In the genomic region with DNA sequence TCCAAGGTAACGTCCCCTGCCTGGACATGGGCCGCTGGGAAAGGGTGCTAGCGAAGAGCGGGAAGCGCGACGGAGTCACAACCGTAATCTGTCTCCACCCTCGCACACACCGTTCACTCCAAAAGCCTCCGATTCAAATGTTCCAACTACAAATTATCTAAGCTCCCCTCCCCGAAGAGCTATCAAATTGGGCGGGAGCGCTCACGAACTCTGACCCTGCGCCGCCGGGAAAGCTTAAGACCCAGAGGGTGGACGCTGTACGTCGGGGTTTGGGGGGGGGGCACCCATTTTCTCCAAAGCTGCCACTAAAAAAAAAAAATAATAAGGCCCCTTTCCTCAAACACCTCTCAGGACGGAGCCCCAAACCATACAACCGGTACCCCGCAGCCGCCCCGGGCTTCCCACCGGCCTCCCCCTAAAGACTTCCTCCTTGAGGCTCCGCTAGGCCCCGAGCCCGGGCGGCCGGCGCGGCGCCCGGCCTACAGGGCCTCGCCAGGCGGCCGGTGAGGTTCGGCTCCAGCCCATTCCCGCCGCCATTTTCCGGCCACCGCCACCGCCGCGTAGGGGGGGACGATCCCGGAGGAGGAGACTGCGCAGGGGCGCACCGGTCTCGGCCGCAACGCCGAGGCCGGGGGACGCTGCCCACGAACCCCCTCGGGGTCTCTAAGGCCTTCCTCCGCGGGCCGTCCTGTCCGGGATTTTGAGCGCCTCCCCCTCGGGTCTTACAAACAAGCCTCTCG, we compare ENCODE assay signal across 8 mouse cellular contexts. TPM values are rescaled to one million over a fixed set of nuclear protein-coding genes. Genes with fewer than 3 reads are reported as not detected.
A peak's percentile ranks its signal among the peaks of the same experiment; 100 is the strongest.
DNase-seq lines count a peak whose midpoint lies in the region; ATAC-seq and TF ChIP-seq lines count a peak whose summit lies in the region.

No protein-coding gene starts in this region.

- peak overlapping the region; percentile 94 for H3K4me2 ChIP-seq in forebrain, embryonic 13.5 days
- H3K4me2 ChIP-seq in kidney, postnatal 0 days (ENCODE audit: low read length): peak overlapping the region; percentile 88

- no peaks in the 10 kb centered on the region for H3K9me3 ChIP-seq in forebrain, embryonic 13.5 days (replicated peaks)
- H3K9me3 ChIP-seq in kidney, postnatal 0 days (replicated peaks; ENCODE audit: low read length): no peaks in the 10 kb centered on the region

- no peak for TF ChIP-seq POLR2A in bone marrow, adult 2 months (IDR thresholded peaks at IDR 0.05; ENCODE audit: borderline replicate concordance, control insufficient read depth, low read depth, low read length)

- H3K36me3 ChIP-seq in forebrain, embryonic 13.5 days (ENCODE audit: poor library complexity, severe bottlenecking): peaks cover 21% of the 10 kb centered on the region
- H3K36me3 ChIP-seq in kidney, postnatal 0 days (ENCODE audit: insufficient read depth, low read length): no peaks in the 10 kb centered on the region

- H3K9ac ChIP-seq in forebrain, embryonic 13.5 days: peak overlapping the region; percentile 99
- peak overlapping the region; percentile 99 for H3K9ac ChIP-seq in kidney, postnatal 0 days (ENCODE audit: low read depth, low read length)

- under 1% methylated on average over 67 of the region's 67 CpGs for WGBS in bone marrow, adult 2 months
- under 1% methylated on average over 62 of the region's 67 CpGs for WGBS in forebrain, embryonic 13.5 days
- WGBS in kidney, postnatal 0 days: under 1% methylated on average over 58 of the region's 67 CpGs

- no peak for TF ChIP-seq CTCF in left cerebral cortex, adult 2 months (IDR thresholded peaks at IDR 0.05)
- no peak for TF ChIP-seq CTCF in bone marrow, adult 2 months (IDR thresholded peaks at IDR 0.05; ENCODE audit: control insufficient read depth, insufficient read depth, low read length)
- TF ChIP-seq CTCF in kidney, postnatal 0 days (IDR thresholded peaks at IDR 0.05; ENCODE audit: low read depth): no peak

- peak; percentile 61 for ATAC-seq in forebrain, embryonic 13.5 days
- ATAC-seq in kidney, postnatal 0 days (replicated peaks; ENCODE audit: low FRiP score, low read depth): peak; percentile 45
- peak; percentile 48 for ATAC-seq in megakaryocyte-erythroid progenitor cell, adult 5-6 weeks (replicated peaks; ENCODE audit: low FRiP score, low TSS enrichment, poor library complexity, severe bottlenecking)

- DNase-seq in left cerebral cortex, adult 2 months (ENCODE audit: extremely low spot score in 1 of 2, low spot score in 2 of 2): no peak
- no peak for DNase-seq in left cerebral cortex, adult 11 months (ENCODE audit: low spot score)
- peak; percentile 50 for DNase-seq in kidney, postnatal 0 days (ENCODE audit: low spot score)
- DNase-seq in telencephalon, adult 2 months (ENCODE audit: low read depth, low spot score): peak; percentile 8
- no peak for DNase-seq in urinary bladder, adult 18-20 months (ENCODE audit: low spot score in 2 of 2)

- peak overlapping the region; percentile 98 for H3K4me3 ChIP-seq in left cerebral cortex, adult 2 months
- peak overlapping the region; percentile 72 for H3K4me3 ChIP-seq in bone marrow, adult 2 months (replicated peaks; ENCODE audit: control insufficient read depth, low read depth, low read length)
- peak overlapping the region; percentile 98 for H3K4me3 ChIP-seq in forebrain, embryonic 13.5 days
- peak overlapping the region; percentile 100 for H3K4me3 ChIP-seq in kidney, postnatal 0 days (replicated peaks; ENCODE audit: low read depth, low read length)

- intact Hi-C loops in left cerebral cortex, adult 2 months (cut with DNase I): loop anchor here (1.0 kb wide), 1 partner anchor 143 kb away; a partner anchor contains a TSS

- peaks cover under 1% of the 10 kb centered on the region for H3K27me3 ChIP-seq in forebrain, embryonic 13.5 days
- H3K27me3 ChIP-seq in kidney, postnatal 0 days (ENCODE audit: insufficient read depth, low read length): no peaks in the 10 kb centered on the region

- peaks cover 2% of the 10 kb centered on the region; the same call in 1 of the 2 replicates for H3K4me1 ChIP-seq in bone marrow, adult 2 months (ENCODE audit: control insufficient read depth, insufficient read depth, low read length)
- peaks cover 19% of the 10 kb centered on the region for H3K4me1 ChIP-seq in forebrain, embryonic 13.5 days
- peaks cover 13% of the 10 kb centered on the region; the same call in 1 of the 2 replicates for H3K4me1 ChIP-seq in kidney, postnatal 0 days (replicated peaks; ENCODE audit: insufficient read depth, low read length)

- peak overlapping the region; percentile 86 for H3K27ac ChIP-seq in left cerebral cortex, adult 2 months
- peak overlapping the region; percentile 93 for H3K27ac ChIP-seq in bone marrow, adult 2 months (ENCODE audit: control insufficient read depth, insufficient read depth, low read depth, low read length, poor library complexity)
- peak overlapping the region; percentile 80 for H3K27ac ChIP-seq in forebrain, embryonic 13.5 days
- peak overlapping the region; percentile 95 for H3K27ac ChIP-seq in kidney, postnatal 0 days

RNA-seq across cellular contexts. Expression of a gene that starts 0.6 kb away (rescaled TPM):
- total RNA-seq in left cerebral cortex, adult 2 months (2021): 100 to 1,000 TPM; 133 to 139 TPM
- 99.5 and 141 TPM in 2 replicates for polyA plus RNA-seq in bone marrow, adult 2 months (2011; ENCODE audit: insufficient read depth, insufficient read length, low replicate concordance, missing spikeins)
- polyA plus RNA-seq in forebrain, embryonic 13.5 days (2015; fragmentation: Nextera tagmentation; extraction: Ambion mirVana): 250 and 261 TPM in 2 replicates
- polyA plus RNA-seq in kidney, postnatal 0 days (2015; fragmentation: Nextera tagmentation; extraction: Ambion mirVana): 183 and 203 TPM in 2 replicates
- total RNA-seq in megakaryocyte-erythroid progenitor cell, adult 5-6 weeks (2014; fragmentation: Nextera tagmentation): 346 and 399 TPM in 2 replicates
- total RNA-seq in megakaryocyte-erythroid progenitor cell, adult 5-6 weeks (2017): 181 and 189 TPM in 2 replicates

RNA-seq across cellular contexts. Expression of a gene that starts 45.5 kb away (rescaled TPM):
- 1 to 10 TPM in 1 of 2 experiments, under 1 TPM in 1; 0.65 to 1.6 TPM for total RNA-seq in left cerebral cortex, adult 2 months (2021)
- polyA plus RNA-seq in bone marrow, adult 2 months (2011; ENCODE audit: insufficient read depth, insufficient read length, low replicate concordance, missing spikeins): not detected in 2 replicates
- 0.64 and 0.79 TPM in 2 replicates for polyA plus RNA-seq in forebrain, embryonic 13.5 days (2015; fragmentation: Nextera tagmentation; extraction: Ambion mirVana)
- 2.0 and 2.6 TPM in 2 replicates for polyA plus RNA-seq in kidney, postnatal 0 days (2015; fragmentation: Nextera tagmentation; extraction: Ambion mirVana)
- total RNA-seq in megakaryocyte-erythroid progenitor cell, adult 5-6 weeks (2014; fragmentation: Nextera tagmentation): 0.81 TPM in 1 of 2 replicates, not detected in the other
- not detected in 2 replicates for total RNA-seq in megakaryocyte-erythroid progenitor cell, adult 5-6 weeks (2017)

Comparison
In these comparisons a context has a peak if more than half of its experiments do, and no peak if none do; other contexts are left out.
1. DNase-seq: peak in kidney, postnatal 0 days (single experiment) and telencephalon, adult 2 months (single experiment); none in left cerebral cortex, adult 2 months (0 of 2), left cerebral cortex, adult 11 months (single experiment) and urinary bladder, adult 18-20 months (0 of 2).
2. Peak in every context shown above with its lines, with median percentiles within 50 percentile points of each other: H3K27ac ChIP-seq, H3K4me3 ChIP-seq and ATAC-seq.